Mouse (Mus musculus) neural tube, embryonic 10.5 days (tissue): Measurements from ENCODE around the gene Tbx22.
A peak's percentile ranks its signal among the peaks of the same experiment; 100 is the strongest.

Experiments
- DNase-seq: peaks from one replicate; pipeline ENCODE4 v3.0.0-alpha.2; 2017; ENCODE audit warnings: low spot score; ENCODE audit errors: extremely low spot score

Gene Tbx22

DNA sequence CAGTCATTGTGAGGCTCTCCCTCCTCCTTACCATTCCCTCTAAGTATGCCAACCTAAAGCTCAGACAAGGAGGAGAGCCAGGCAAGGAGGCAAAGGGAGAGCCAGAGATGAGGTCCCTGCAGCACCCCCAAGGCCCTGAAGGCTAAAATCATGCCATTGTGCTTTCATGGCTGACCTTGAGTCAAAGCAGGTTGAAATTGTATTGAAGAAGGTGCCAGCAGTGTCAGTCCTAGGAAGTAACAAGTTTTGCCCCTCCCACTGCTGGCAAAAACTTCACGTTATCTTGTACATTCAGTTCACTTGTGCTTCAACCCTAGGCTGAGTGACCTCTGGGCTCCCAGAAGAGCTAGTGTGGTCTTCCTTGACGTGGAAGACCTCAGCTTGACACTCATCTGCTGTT is at the start of gene Tbx22:
Gene Tbx22, plus strand, starts transcription at position 301 of the 400 bp plus-strand sequence.
- no peak for DNase-seq

DNA sequence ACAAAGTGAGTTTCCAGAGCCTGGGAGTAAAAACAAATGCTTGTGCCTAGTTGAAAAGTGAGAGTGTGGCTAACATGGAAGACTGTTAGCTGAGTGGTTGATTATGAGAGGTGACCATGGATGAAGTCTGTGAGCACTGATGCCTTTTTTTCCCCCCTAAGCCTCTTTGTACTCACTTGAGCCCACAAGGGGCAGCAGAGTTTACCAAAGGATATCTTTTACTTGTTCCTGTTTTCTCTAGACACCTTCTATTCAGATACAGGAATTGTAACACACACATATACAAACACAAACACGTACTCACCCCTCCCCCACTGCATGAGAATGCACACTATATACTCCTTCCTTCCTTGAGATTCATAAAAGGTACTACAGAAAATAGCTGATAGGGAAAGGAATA is 913 bp downstream of the Tbx22 start:
- no peak for DNase-seq

DNA sequence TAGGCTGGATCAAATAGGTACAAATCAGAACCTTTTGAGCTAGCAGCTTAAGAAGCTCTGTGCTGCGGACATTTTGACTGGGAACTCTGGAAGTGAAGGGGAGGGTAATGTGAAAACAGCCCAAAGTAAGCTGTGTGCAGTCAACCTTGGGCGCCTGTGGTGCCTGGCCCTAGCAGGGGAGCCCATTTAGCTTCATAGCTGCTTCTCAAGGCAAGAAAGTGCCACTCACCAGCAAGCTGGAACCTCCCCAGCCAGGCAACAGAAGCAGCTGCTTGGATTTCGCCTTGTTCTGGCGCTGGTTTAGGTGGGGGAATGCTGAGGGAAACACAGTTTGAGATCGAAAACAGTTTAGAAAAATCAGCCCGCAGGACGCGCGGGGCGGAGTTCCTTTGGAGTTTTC is 11.4 kb downstream of the Tbx22 start:
- peak; percentile 19 for DNase-seq

DNA sequence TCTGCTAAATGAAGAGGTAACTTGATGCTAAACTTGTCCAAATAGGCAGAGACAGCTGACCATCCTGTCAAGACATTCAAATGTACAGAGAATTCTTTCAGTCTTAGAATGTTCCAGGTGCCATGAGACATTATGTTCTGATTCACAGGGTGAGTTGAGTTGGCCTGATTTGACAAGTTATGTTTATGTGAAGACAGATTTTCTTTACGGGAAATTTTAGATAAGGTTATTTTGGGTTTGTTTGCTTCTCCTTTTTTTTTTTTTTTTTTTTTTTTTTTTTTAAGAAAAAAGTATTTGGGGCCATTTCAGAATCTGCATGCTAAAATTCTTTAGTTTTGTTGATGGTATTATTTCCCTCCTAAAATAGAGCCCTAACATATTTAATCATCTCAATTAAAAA is 40.8 kb downstream of the Tbx22 start:
- no peak for DNase-seq

DNA sequence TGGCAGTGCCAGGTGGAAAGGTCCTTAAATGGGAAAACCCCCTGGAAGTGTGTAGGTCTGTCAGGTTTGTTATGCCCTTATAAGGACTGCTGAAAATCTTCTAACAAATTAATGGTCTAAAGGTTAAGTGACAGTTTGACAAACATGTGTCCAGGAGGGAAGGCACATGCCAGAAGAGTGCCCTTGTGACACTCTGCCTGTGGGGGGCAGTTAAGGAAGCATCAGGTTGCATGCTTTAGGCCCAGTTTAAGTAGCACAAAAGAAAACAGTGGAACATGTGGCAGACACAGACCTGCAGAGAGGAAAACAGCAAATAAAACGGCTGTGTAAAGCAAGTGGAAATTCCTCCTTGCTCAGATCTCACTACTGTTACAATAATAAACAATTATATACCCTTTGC is 55.8 kb downstream of the Tbx22 start:
- peak; percentile 14 for DNase-seq
